Comparison of ENCODE assay signal across 17 mouse cellular contexts in genomic region chr10:24735027-24735777, GRCm38 (mm10).
"Had no signal": no experiment of that assay in that cellular context is flagged by ENCODE, and none has a peak within 500 bp of the region (broad histone marks: within the 10 kb centered on the region; RNA-seq: fewer than 3 reads in every experiment).

No protein-coding gene starts in this region.

- H3K27ac ChIP-seq: lung, embryonic 15.5 days; macrophage; midbrain, embryonic 13.5 days; midbrain, embryonic 15.5 days; neural tube, embryonic 12.5 days; stomach, embryonic 15.5 days; stomach, postnatal 0 days had no signal

- ATAC-seq: lung, postnatal 0 days; midbrain, embryonic 13.5 days; midbrain, embryonic 15.5 days had no signal

- H3K4me3 ChIP-seq: lung, embryonic 15.5 days; megakaryocyte, embryonic 14.5 days; midbrain, embryonic 13.5 days; midbrain, embryonic 15.5 days; neural tube, embryonic 12.5 days; stomach, embryonic 15.5 days had no signal

- H3K36me3 ChIP-seq: lung, embryonic 15.5 days; midbrain, embryonic 13.5 days; midbrain, embryonic 15.5 days; neural tube, embryonic 12.5 days; stomach, embryonic 15.5 days had no signal

- H3K9ac ChIP-seq: lung, embryonic 15.5 days; midbrain, embryonic 13.5 days; midbrain, embryonic 15.5 days; neural tube, embryonic 12.5 days; stomach, embryonic 15.5 days had no signal

- H3K27me3 ChIP-seq: lung, embryonic 15.5 days; megakaryocyte, embryonic 14.5 days; midbrain, embryonic 13.5 days; midbrain, embryonic 15.5 days; neural tube, embryonic 12.5 days; stomach, embryonic 15.5 days had no signal

- H3K4me1 ChIP-seq: megakaryocyte, embryonic 14.5 days; midbrain, embryonic 15.5 days; neural tube, embryonic 12.5 days had no signal

- DNase-seq: lung, adult 2 months; lung, postnatal 14 days; lung, postnatal 36 days; right cerebral cortex, postnatal 14 days; thymus, adult 2 months; thymus, postnatal 25 days; thymus, postnatal 4 days had no signal

- H3K9me3 ChIP-seq: lung, embryonic 15.5 days; midbrain, embryonic 13.5 days; midbrain, embryonic 15.5 days; neural tube, embryonic 12.5 days; stomach, embryonic 15.5 days had no signal

- H3K4me2 ChIP-seq: lung, embryonic 15.5 days; midbrain, embryonic 11.5 days; midbrain, embryonic 13.5 days; midbrain, embryonic 15.5 days; neural tube, embryonic 12.5 days; stomach, embryonic 15.5 days had no signal
